25 mouse cellular contexts compared by ENCODE assay signal in genomic region chr9:86791927-86792326, GRCm38 (mm10). TPM values are rescaled to one million over a fixed set of nuclear protein-coding genes. Genes with fewer than 3 reads are reported as not detected.
"Had no signal": no experiment of that assay in that cellular context is flagged by ENCODE, and none has a peak within 500 bp of the region (broad histone marks: within the 10 kb centered on the region; RNA-seq: fewer than 3 reads in every experiment).

No protein-coding gene starts in this region.

- H3K4me3 ChIP-seq: layer of hippocampus, adult 2 months; left cerebral cortex, adult 2 months; limb, embryonic 13.5 days; liver, embryonic 12.5 days; liver, embryonic 15.5 days; lung, embryonic 15.5 days; neural tube, embryonic 12.5 days; neural tube, embryonic 15.5 days; stomach, embryonic 15.5 days had no signal

- H3K9ac ChIP-seq: limb, embryonic 13.5 days; liver, embryonic 12.5 days; liver, embryonic 15.5 days; lung, embryonic 15.5 days; neural tube, embryonic 12.5 days; neural tube, embryonic 15.5 days; stomach, embryonic 15.5 days had no signal

- H3K4me1 ChIP-seq: liver, embryonic 12.5 days; liver, embryonic 15.5 days; lung, embryonic 15.5 days; neural tube, embryonic 12.5 days; neural tube, embryonic 15.5 days; stomach, embryonic 15.5 days had no signal

- ATAC-seq: liver, embryonic 12.5 days had no signal

- H3K4me2 ChIP-seq: limb, embryonic 13.5 days; liver, embryonic 12.5 days; liver, embryonic 15.5 days; lung, embryonic 15.5 days; midbrain, embryonic 11.5 days; neural tube, embryonic 12.5 days; neural tube, embryonic 15.5 days; stomach, embryonic 15.5 days had no signal

- DNase-seq: kidney, adult 2 months; kidney, postnatal 25 days; layer of hippocampus, postnatal 36 days; liver; lung, adult 18-20 months; lung, postnatal 14 days; lung, postnatal 4 days; midbrain, embryonic 14.5 days; right cerebral cortex, adult 18-20 months; right cerebral cortex, postnatal 14 days; spleen, adult 18-20 months; thymus, postnatal 36 days had no signal

- H3K9me3 ChIP-seq: limb, embryonic 13.5 days; liver, embryonic 12.5 days; liver, embryonic 15.5 days; lung, embryonic 15.5 days; neural tube, embryonic 12.5 days; neural tube, embryonic 15.5 days; stomach, embryonic 15.5 days had no signal

- H3K27me3 ChIP-seq: limb, embryonic 13.5 days; liver, embryonic 12.5 days; liver, embryonic 15.5 days; lung, embryonic 15.5 days; neural tube, embryonic 12.5 days; neural tube, embryonic 15.5 days had no signal

- H3K27ac ChIP-seq: kidney, postnatal 0 days; layer of hippocampus, adult 2 months; left cerebral cortex, adult 2 months; limb, embryonic 13.5 days; liver, embryonic 12.5 days; liver, embryonic 15.5 days; lung, embryonic 15.5 days; neural tube, embryonic 12.5 days; neural tube, embryonic 15.5 days; stomach, embryonic 15.5 days had no signal

- H3K36me3 ChIP-seq: limb, embryonic 13.5 days; liver, embryonic 12.5 days; liver, embryonic 15.5 days; lung, embryonic 15.5 days; stomach, embryonic 15.5 days had no signal

RNA-seq across cellular contexts. Expression of gene Prss35, which starts 48.5 kb away (rescaled TPM):
- total RNA-seq: megakaryocyte progenitor cell, adult 5-6 weeks; megakaryocyte-erythroid progenitor cell, adult 5-6 weeks had no signal
